Comparison of ENCODE assay signal across 28 mouse cellular contexts in genomic region chr4:70272527-70272926, GRCm38 (mm10).
"Had no signal": no experiment of that assay in that cellular context is flagged by ENCODE, and none has a peak within 500 bp of the region (broad histone marks: within the 10 kb centered on the region; RNA-seq: fewer than 3 reads in every experiment).

No protein-coding gene starts in this region.

- H3K4me1 ChIP-seq: heart, embryonic 10.5 days; heart, embryonic 12.5 days; hindbrain, embryonic 10.5 days; hindbrain, embryonic 12.5 days; intestine, embryonic 15.5 days; limb, embryonic 13.5 days; limb, embryonic 15.5 days; liver, embryonic 12.5 days had no signal

- H3K4me3 ChIP-seq: gastrocnemius, adult 2 months; heart, embryonic 10.5 days; heart, embryonic 12.5 days; hindbrain, embryonic 10.5 days; hindbrain, embryonic 12.5 days; intestine, embryonic 15.5 days; limb, embryonic 13.5 days; limb, embryonic 15.5 days; liver, embryonic 12.5 days had no signal

- H3K27me3 ChIP-seq: heart, embryonic 12.5 days; hindbrain, embryonic 12.5 days; intestine, embryonic 15.5 days; limb, embryonic 13.5 days; limb, embryonic 15.5 days; liver, embryonic 12.5 days had no signal

- DNase-seq: gastrocnemius, adult 2 months; gastrocnemius, postnatal 10 days; gastrocnemius, postnatal 25 days; heart, adult 18-20 months; heart, postnatal 10 days; heart, postnatal 4 days; kidney, adult 18-20 months; kidney, adult 8-10 months; kidney, postnatal 14 days; kidney, postnatal 36 days; layer of hippocampus, adult 9-11 months; layer of hippocampus, postnatal 36 days; left cerebral cortex, postnatal 4 days; lung, adult 18-20 months had no signal

- H3K27ac ChIP-seq: gastrocnemius, adult 2 months; heart, embryonic 10.5 days; hindbrain, embryonic 10.5 days; hindbrain, embryonic 12.5 days; hindbrain, embryonic 14.5 days; intestine, embryonic 15.5 days; kidney, postnatal 0 days; limb, embryonic 13.5 days; limb, embryonic 15.5 days; liver, embryonic 12.5 days; liver, embryonic 14.5 days had no signal

- H3K36me3 ChIP-seq: intestine, embryonic 15.5 days had no signal

- ATAC-seq: hindbrain, embryonic 16.5 days; inflammation-experienced regulatory T-cells, adult 6 months; intestine, embryonic 15.5 days; intestine, postnatal 0 days; liver, embryonic 12.5 days had no signal

- H3K4me2 ChIP-seq: heart, embryonic 12.5 days; hindbrain, embryonic 12.5 days; hindbrain, embryonic 14.5 days; intestine, embryonic 15.5 days; limb, embryonic 13.5 days; limb, embryonic 15.5 days; liver, embryonic 12.5 days had no signal

- H3K9ac ChIP-seq: heart, embryonic 12.5 days; hindbrain, embryonic 12.5 days; hindbrain, embryonic 14.5 days; intestine, embryonic 15.5 days; limb, embryonic 13.5 days; limb, embryonic 15.5 days; liver, embryonic 12.5 days; liver, embryonic 14.5 days had no signal

- H3K9me3 ChIP-seq: heart, embryonic 10.5 days; heart, embryonic 12.5 days; hindbrain, embryonic 10.5 days; hindbrain, embryonic 12.5 days; intestine, embryonic 15.5 days; limb, embryonic 13.5 days; limb, embryonic 15.5 days; liver, embryonic 12.5 days had no signal
